Mouse (Mus musculus): ENCODE measurements at regions not wholly inside any gene's neighbourhood (a gene's known extent, or its start where the extent isn't known, plus 50 kb on each side); places are given as distances from the start of the nearest gene placed in this dataset.

DNA sequence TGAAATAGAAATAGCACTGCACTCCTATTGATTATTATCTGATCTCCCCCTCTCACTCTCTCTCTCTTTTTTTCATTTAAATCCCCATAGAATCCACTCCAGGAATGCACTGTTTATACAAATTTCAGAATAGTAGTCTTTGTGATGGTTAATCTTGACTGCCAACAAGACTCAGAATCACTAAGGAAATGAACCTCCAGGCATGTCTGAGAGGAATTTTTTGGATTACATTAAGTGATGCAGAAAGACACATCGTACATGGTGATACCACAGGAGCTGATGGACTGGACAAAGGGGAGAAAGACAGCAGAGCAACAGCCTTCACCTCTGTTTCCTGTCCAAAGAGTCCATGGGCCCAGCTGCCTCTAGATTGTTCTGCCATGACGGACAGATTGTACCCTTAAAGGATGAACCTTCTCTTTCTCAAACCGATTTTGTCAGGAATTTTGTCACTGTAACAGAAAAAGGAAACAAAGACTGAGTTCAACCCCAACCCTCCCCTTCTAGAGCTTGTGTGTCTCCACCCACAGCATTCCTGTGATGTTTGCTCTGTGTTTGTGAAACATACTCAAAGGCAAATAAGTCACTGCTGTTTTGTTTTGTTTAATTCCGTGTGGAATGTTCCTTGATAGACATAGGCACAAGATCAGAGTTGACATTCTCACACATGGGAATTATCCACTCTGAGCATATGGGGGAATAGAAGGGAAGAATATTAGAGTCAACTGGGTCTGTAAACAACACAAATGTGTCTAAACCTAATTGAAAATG lies 59.1 kb upstream of the Gm34302 start:
- no peak for DNase-seq (ENCODE audit: low spot score)

GRCm38 (mm10) chr3:63538881-63539280 lies 55.2 kb upstream of the Gm34302 start:
- DNase-seq (ENCODE audit: low spot score), result no peak

DNA sequence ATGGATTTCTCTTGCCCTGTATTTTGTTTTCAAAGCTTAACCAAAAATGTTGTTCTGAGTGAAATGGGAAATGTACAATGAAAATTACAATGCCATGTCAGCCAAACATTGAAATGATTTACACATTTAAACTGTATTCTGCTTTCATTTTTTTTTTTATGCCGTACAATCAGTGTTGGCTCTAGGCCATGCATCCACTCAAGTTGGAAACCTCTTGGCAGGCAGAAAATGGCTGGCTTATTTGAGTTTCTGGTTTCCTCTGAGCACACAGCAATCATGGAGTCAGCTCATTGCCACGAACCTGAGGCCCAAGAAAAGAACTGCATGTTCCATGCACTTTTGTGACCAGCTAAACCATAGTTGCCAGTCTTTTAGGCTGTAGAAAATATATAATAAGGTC lies 50.5 kb upstream of the Gm34302 start:
- DNase-seq (ENCODE audit: low spot score), result no peak

Measured in urinary bladder, adult 2 months (tissue).